Mouse (Mus musculus) liver, embryonic 14.5 days (tissue): ENCODE measurements around the gene Ces1c. TPM values are rescaled to one million over a fixed set of nuclear protein-coding genes. Genes with fewer than 3 reads are reported as not detected.

Experiments
- ATAC-seq: fragments of 200-750 bp; cut with Nextera tagmentation; 2 replicates; pipeline ENCODE4 v1.8.0; 2017; ENCODE audit warnings: moderate number of reproducible peaks, mild to moderate bottlenecking, moderate library complexity; ENCODE audit not compliant: insufficient read depth
- DNase-seq, 3 experiments: peaks; one replicate each; pipeline ENCODE4 v3.0.0-alpha.2; 2012 to 2013; ENCODE audit warnings: low read depth in 3 of 3, low spot score in 3 of 3
- H3K27ac ChIP-seq: fragments of 300-500 bp; sonication (generic); 2 replicates; pipeline ENCODE4 v1.5.1; 2014; ENCODE audit warnings: moderate library complexity, mild to moderate bottlenecking, control low read depth, inconsistent platforms
- H3K27me3 ChIP-seq: fragments of 300-500 bp; sonication (generic); 2 replicates; pipeline ENCODE4 v1.6.1; 2014; ENCODE audit warnings: mild to moderate bottlenecking, low read length, moderate library complexity; ENCODE audit not compliant: control insufficient read depth, insufficient read depth
- H3K36me3 ChIP-seq: fragments of 300-500 bp; sonication (generic); replicated peaks from 2 replicates; pipeline ENCODE4 v1.6.1; 2014; ENCODE audit warnings: low read depth; ENCODE audit not compliant: control insufficient read depth, insufficient read depth
- H3K4me1 ChIP-seq, 2 experiments: fragments of 200-500 bp in 1 of 2; fragments of 300-500 bp in 1 of 2; sonication (generic) in 1 of 2; replicated peaks; 2 replicates each; pipeline ENCODE4 v1.6.1; 2012 to 2014; ENCODE audit warnings: antibody characterized with exemption in 1 of 2, inconsistent platforms in 1 of 2, low read length in 1 of 2; ENCODE audit not compliant: control insufficient read depth in 2 of 2, insufficient read depth in 2 of 2
- H3K4me2 ChIP-seq: fragments of 300-500 bp; sonication (generic); 2 replicates; pipeline ENCODE4 v1.6.1; 2014; ENCODE audit warnings: low read depth, mild to moderate bottlenecking, control low read depth, moderate library complexity
- H3K4me3 ChIP-seq, 2 experiments: fragments of 200-500 bp in 1 of 2; fragments of 300-500 bp in 1 of 2; sonication (generic) in 1 of 2; 2 replicates each; pipeline ENCODE4 v1.5.1; 2012 to 2014; ENCODE audit warnings: low read depth in 2 of 2, low read length in 2 of 2, mild to moderate bottlenecking in 2 of 2, control low read depth in 1 of 2, inconsistent platforms in 1 of 2, moderate library complexity in 1 of 2; ENCODE audit not compliant: insufficient read depth in 1 of 2
- H3K9ac ChIP-seq: fragments of 300-500 bp; sonication (generic); replicated peaks from 2 replicates; pipeline ENCODE4 v1.6.1; 2014; ENCODE audit warnings: mild to moderate bottlenecking, control low read depth, moderate library complexity
- H3K9me3 ChIP-seq: fragments of 300-500 bp; sonication (generic); 2 replicates; pipeline ENCODE4 v1.6.1; 2016; ENCODE audit warnings: low read length, mixed read lengths; ENCODE audit not compliant: control insufficient read depth
- CTCF ChIP-seq: IDR thresholded peaks from 2 replicates; pipeline ENCODE4 v1.5.1; 2016; ENCODE audit warnings: antibody characterized with exemption, low read depth, control low read depth
- EP300 ChIP-seq: IDR thresholded peaks from 2 replicates; pipeline ENCODE4 v1.6.1; 2016; ENCODE audit warnings: antibody characterized with exemption, low read depth
- WGBS: fragments of 180-500 bp; shearing (Covaris S2); extraction: QIAGEN DNeasy Blood & Tissue Kit; methylation state at CpG from one replicate; pipeline ENCODE4 v1.1.7; 2014; ENCODE audit not compliant: insufficient replicate concordance; 5-methylcytosine and 5-hydroxymethylcytosine counted together
- polyA plus RNA-seq, 2 experiments: library from polyadenylated mRNA; depleted of rRNA in 1 of 2; stranded (reverse) in 1 of 2; unstranded in 1 of 2; fragments of >200 nt; fragmentation: Nextera tagmentation in 1 of 2; extraction: Ambion mirVana in 1 of 2; gene quantifications; 2 replicates each; pipeline versions ENCODE4 v1.2.1 to v1.2.3; 2012 to 2014

Ces1c gene
- polyA plus RNA-seq, 2 experiments: 2.0 to 2.1 TPM

GRCm38 (mm10) chr8:93163363-93163762 lies 32.3 kb upstream of the Ces1c start:
- Histone ChIP-seq H3K9me3 (no peaks in the 10 kb centered on the region), H3K4me3 (no peak overlapping the region), H3K27ac (no peak overlapping the region), H3K36me3 (no peaks in the 10 kb centered on the region), H3K9ac (no peak overlapping the region), H3K4me2 (no peak overlapping the region), H3K4me1 (no peaks in the 10 kb centered on the region), H3K27me3 (no peaks in the 10 kb centered on the region)
- TF ChIP-seq EP300 (no peak), CTCF (no peak)
- DNase-seq (no peak), ATAC-seq (no peak)
- WGBS: 69% methylated on average over 1 of the region's 1 CpGs

- WGBS: 82% methylated on average over 1 of the region's 1 CpGs
These were observed 20.3 kb upstream of the Ces1c start for GRCm38 (mm10) chr8:93151401-93151800.

GRCm38 (mm10) chr8:93147331-93147730 lies 16.2 kb upstream of the Ces1c start:
- H3K4me2 ChIP-seq: no peak overlapping the region
- H3K36me3 ChIP-seq: no peaks in the 10 kb centered on the region
- H3K4me1 ChIP-seq: no peaks in the 10 kb centered on the region
- no peaks in the 10 kb centered on the region for H3K27me3 ChIP-seq
- H3K9ac ChIP-seq: no peak overlapping the region
- no peaks in the 10 kb centered on the region for H3K9me3 ChIP-seq
- TF ChIP-seq EP300: no peak
- no peak for TF ChIP-seq CTCF
- no peak for ATAC-seq
- no peak for DNase-seq
- H3K4me3 ChIP-seq: no peak overlapping the region
- no peak overlapping the region for H3K27ac ChIP-seq

More at GRCm38 (mm10) chr8:93151401-93151800, 20.3 kb upstream of the Ces1c start:
- Histone ChIP-seq H3K4me3 (no peak overlapping the region), H3K9ac (no peak overlapping the region), H3K4me2 (no peak overlapping the region), H3K4me1 (no peaks in the 10 kb centered on the region), H3K27ac (no peak overlapping the region), H3K9me3 (no peaks in the 10 kb centered on the region), H3K27me3 (no peaks in the 10 kb centered on the region), H3K36me3 (no peaks in the 10 kb centered on the region)
- TF ChIP-seq CTCF: no peak
- TF ChIP-seq EP300: no peak
- DNase-seq (no peak), ATAC-seq (no peak)

- Histone ChIP-seq H3K27me3 (no peaks in the 10 kb centered on the region), H3K4me1 (no peaks in the 10 kb centered on the region), H3K4me3 (no peak overlapping the region), H3K9ac (no peak overlapping the region), H3K27ac (no peak overlapping the region), H3K36me3 (no peaks in the 10 kb centered on the region), H3K4me2 (no peak overlapping the region), H3K9me3 (no peaks in the 10 kb centered on the region)
- DNase-seq (no peak), ATAC-seq (no peak)
- WGBS: 25% methylated on average over 1 of the region's 1 CpGs
- TF ChIP-seq CTCF (peak; percentile 48), EP300 (no peak)
These were observed 9.6 kb upstream of the Ces1c start for GRCm38 (mm10) chr8:93140696-93141095.

- Histone ChIP-seq H3K27ac (no peak overlapping the region), H3K9me3 (no peaks in the 10 kb centered on the region), H3K9ac (no peak overlapping the region), H3K36me3 (no peaks in the 10 kb centered on the region), H3K4me1 (no peaks in the 10 kb centered on the region), H3K27me3 (no peaks in the 10 kb centered on the region), H3K4me2 (no peak overlapping the region), H3K4me3 (no peak overlapping the region)
- ATAC-seq (no peak), DNase-seq (no peak)
- TF ChIP-seq CTCF: peak; percentile 51
- no peak for TF ChIP-seq EP300
- 82% methylated on average over 2 of the region's 2 CpGs for WGBS
These were observed 1.1 kb upstream of the Ces1c start for GRCm38 (mm10) chr8:93132196-93132595.

- Histone ChIP-seq H3K27me3 (no peaks in the 10 kb centered on the region), H3K27ac (no peak overlapping the region), H3K36me3 (no peaks in the 10 kb centered on the region), H3K9me3 (no peaks in the 10 kb centered on the region), H3K4me1 (no peaks in the 10 kb centered on the region), H3K9ac (no peak overlapping the region), H3K4me3 (no peak overlapping the region), H3K4me2 (no peak overlapping the region)
- ATAC-seq (no peak), DNase-seq (no peak)
- TF ChIP-seq EP300: no peak
- no peak for TF ChIP-seq CTCF
- WGBS: 55% methylated on average over 2 of the region's 2 CpGs
These were observed 4.6 kb downstream of the Ces1c start for GRCm38 (mm10) chr8:93126476-93126875.
